Mouse (Mus musculus) ovary, postnatal 36 days (tissue): ENCODE data around the gene Zfp42.

ENCODE experiments used
- DNase-seq: peaks from one replicate; pipeline ENCODE4 v3.0.0; 2022; ENCODE audit warnings: low spot score, mixed read lengths

The Zfp42 gene

GRCm38 (mm10) chr8:43251653-43252052, 55.1 kb downstream of the Zfp42 start:
- DNase-seq: no peak

- no peak for DNase-seq
These were observed 58.1 kb downstream of the Zfp42 start for GRCm38 (mm10) chr8:43248707-43249106.
